Mouse (Mus musculus): ENCODE results near the gene Ugt3a2.

The Ugt3a2 gene

GRCm38 (mm10) chr15:9335341-9335740, at the start of gene Ugt3a2:
Gene Ugt3a2 (plus strand): TSS chr15:9335550.
- DNase-seq (ENCODE audit: low read depth, low spot score), result no peak

- no peak for DNase-seq (ENCODE audit: low read depth, low spot score)
Observed at GRCm38 (mm10) chr15:9289660-9290059, 45.7 kb upstream of the Ugt3a2 start.

- DNase-seq (ENCODE audit: low read depth, low spot score), result no peak
Observed at GRCm38 (mm10) chr15:9305978-9306692, 29.2 kb upstream of the Ugt3a2 start.

GRCm38 (mm10) chr15:9334596-9334995, 754 bp upstream of the Ugt3a2 start:
- DNase-seq (ENCODE audit: low read depth, low spot score), result no peak

- no peak for DNase-seq (ENCODE audit: low read depth, low spot score)
Observed at GRCm38 (mm10) chr15:9336616-9337015, 1.3 kb downstream of the Ugt3a2 start.

- no peak for DNase-seq (ENCODE audit: low read depth, low spot score)
Observed at GRCm38 (mm10) chr15:9337021-9337420, 1.7 kb downstream of the Ugt3a2 start.

- DNase-seq (ENCODE audit: low read depth, low spot score), result no peak
Observed at GRCm38 (mm10) chr15:9348739-9349138, 13.4 kb downstream of the Ugt3a2 start.

- no peak for DNase-seq (ENCODE audit: low read depth, low spot score)
Observed at GRCm38 (mm10) chr15:9362801-9363200, 27.5 kb downstream of the Ugt3a2 start.

GRCm38 (mm10) chr15:9368774-9369173, 33.4 kb downstream of the Ugt3a2 start:
- no peak for DNase-seq (ENCODE audit: low read depth, low spot score)

GRCm38 (mm10) chr15:9376281-9376680, 40.9 kb downstream of the Ugt3a2 start:
- no peak for DNase-seq (ENCODE audit: low read depth, low spot score)

GRCm38 (mm10) chr15:9409475-9409874, 74.1 kb downstream of the Ugt3a2 start:
- no peak for DNase-seq (ENCODE audit: low read depth, low spot score)

Measured in WW6 (cell line).